Mouse (Mus musculus): ENCODE measurements around the gene Aplnr.

The Aplnr gene

GRCm38 (mm10) chr2:85187582-85188151 is 51.6 kb downstream of the Aplnr start:
- DNase-seq (ENCODE audit: low read depth) = no peak

Measured in naive thymus-derived CD4-positive, alpha-beta T cell, adult 2 months (primary cell).